Mouse (Mus musculus) fibroblast of lung, adult 2 months (primary cell): Measurements from ENCODE around the gene Pf4.
"Not testable (repeated sequence)": the region's sequence is repeated elsewhere in the genome, so short reads cannot be mapped to it uniquely, and the experiment has no call there.

ENCODE experiments used
- DNase-seq: peaks from one replicate; pipeline ENCODE4 v3.0.0-alpha.2; 2011; ENCODE audit warnings: low read depth

The Pf4 gene

DNA sequence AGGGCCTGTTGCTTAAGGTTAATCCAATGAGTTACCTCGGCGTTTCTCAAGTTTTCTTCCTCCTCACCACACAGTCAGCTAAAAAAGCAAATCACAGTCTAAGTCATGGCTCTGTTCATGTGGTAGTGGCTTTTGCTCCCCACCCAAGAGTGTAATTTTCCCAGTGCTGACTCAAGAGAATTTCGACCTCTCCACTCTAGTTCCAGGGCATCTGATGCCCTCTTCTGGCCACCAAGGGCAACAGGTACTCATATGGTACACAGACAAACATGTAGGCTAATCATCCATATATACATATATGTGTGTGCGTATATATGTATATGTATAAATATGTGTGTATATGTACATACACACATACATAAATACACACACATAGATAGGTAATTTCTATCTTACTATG lies 15.9 kb downstream of the Pf4 start:
- no peak for DNase-seq

- DNase-seq: no peak
Observed at GRCm38 (mm10) chr5:90789306-90790073, 17.3 kb downstream of the Pf4 start.

- no peak for DNase-seq
Observed at GRCm38 (mm10) chr5:90790074-90790502, 17.9 kb downstream of the Pf4 start.

- no peak for DNase-seq
Observed at GRCm38 (mm10) chr5:90794195-90794625, 22.0 kb downstream of the Pf4 start, which contains the start of gene Cxcl15. Gene Cxcl15 (plus strand): TSS chr5:90794534.

- not testable (repeated sequence) for DNase-seq
Observed at GRCm38 (mm10) chr5:90795392-90795791, 23.2 kb downstream of the Pf4 start.

DNA sequence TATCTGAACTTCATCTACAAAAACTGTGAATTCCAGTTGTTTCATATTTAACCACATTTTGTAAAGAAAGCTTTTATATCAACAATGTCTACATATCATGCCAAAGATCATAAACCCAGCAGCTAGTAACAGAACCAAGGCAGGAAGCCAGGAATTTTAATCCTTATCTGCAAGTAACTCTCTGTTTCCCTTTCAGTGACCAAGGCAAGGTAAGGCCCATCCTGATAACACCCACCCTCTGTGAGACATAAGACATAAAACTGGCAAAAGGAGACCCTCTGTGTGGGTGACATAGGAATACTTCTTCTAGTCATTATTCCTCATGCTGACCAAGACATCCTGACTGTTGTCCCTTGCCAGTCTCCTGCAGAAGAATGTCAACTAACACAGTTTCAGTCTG lies 32.3 kb downstream of the Pf4 start:
- no peak for DNase-seq

GRCm38 (mm10) chr5:90806050-90806449 lies 33.8 kb downstream of the Pf4 start:
- no peak for DNase-seq

- DNase-seq: no peak
Observed at GRCm38 (mm10) chr5:90807176-90807950, 35.1 kb downstream of the Pf4 start.

GRCm38 (mm10) chr5:90819756-90820155 lies 47.5 kb downstream of the Pf4 start:
- DNase-seq: no peak
